18 mouse cellular contexts compared by ENCODE assay signal in genomic region chr1:119641090-119641812, GRCm38 (mm10). TPM values are rescaled to one million over a fixed set of nuclear protein-coding genes. Genes with fewer than 3 reads are reported as not detected.
A peak's percentile ranks its signal among the peaks of the same experiment; 100 is the strongest.
DNase-seq lines count a peak whose midpoint lies in the region; ATAC-seq lines count a peak whose summit lies in the region.
"Had no signal": no experiment of that assay in that cellular context is flagged by ENCODE, and none has a peak within 500 bp of the region (broad histone marks: within the 10 kb centered on the region; RNA-seq: fewer than 3 reads in every experiment).

No protein-coding gene starts in this region.

- peak overlapping the region; percentile 34; the same call in 1 of the 2 replicates for H3K27ac ChIP-seq in kidney, embryonic 15.5 days
- peak overlapping the region; percentile 48; the same call in 1 of the 2 replicates for H3K27ac ChIP-seq in lung, embryonic 15.5 days
- H3K27ac ChIP-seq in intestine, embryonic 16.5 days (ENCODE audit: low read length), result peak overlapping the region; percentile 66
- H3K27ac ChIP-seq in hindbrain, embryonic 13.5 days, result no peak overlapping the region
- H3K27ac ChIP-seq: forebrain, embryonic 13.5 days; gastrocnemius, adult 2 months; hindbrain, embryonic 10.5 days; hindbrain, postnatal 0 days; macrophage; midbrain, embryonic 10.5 days had no signal

- ATAC-seq in kidney, embryonic 15.5 days (replicated peaks; ENCODE audit: low FRiP score), result no peak
- peak; percentile 65; the same call in 1 of the 2 replicates for ATAC-seq in lung, embryonic 15.5 days (ENCODE audit: borderline replicate concordance, extremely low read depth, low FRiP score, low TSS enrichment)
- peak; percentile 66 for ATAC-seq in intestine, embryonic 16.5 days
- no peak for ATAC-seq in hindbrain, embryonic 13.5 days (ENCODE audit: low FRiP score)

- H3K36me3 ChIP-seq in kidney, embryonic 15.5 days, result peaks cover 12% of the 10 kb centered on the region
- H3K36me3 ChIP-seq in lung, embryonic 15.5 days, result no peaks in the 10 kb centered on the region
- no peaks in the 10 kb centered on the region for H3K36me3 ChIP-seq in intestine, embryonic 16.5 days (ENCODE audit: control insufficient read depth, insufficient read depth, low read length)
- H3K36me3 ChIP-seq in hindbrain, embryonic 13.5 days, result peaks cover 2% of the 10 kb centered on the region; the same call in 1 of the 2 replicates

- H3K27me3 ChIP-seq in kidney, embryonic 15.5 days, result no peaks in the 10 kb centered on the region
- no peaks in the 10 kb centered on the region for H3K27me3 ChIP-seq in lung, embryonic 15.5 days
- no peaks in the 10 kb centered on the region for H3K27me3 ChIP-seq in intestine, embryonic 16.5 days (replicated peaks; ENCODE audit: control insufficient read depth, insufficient read depth, low read length)
- H3K27me3 ChIP-seq in hindbrain, embryonic 13.5 days, result no peaks in the 10 kb centered on the region
- H3K27me3 ChIP-seq: forebrain, embryonic 13.5 days had no signal

- H3K9ac ChIP-seq in kidney, embryonic 15.5 days, result no peak overlapping the region
- no peak overlapping the region for H3K9ac ChIP-seq in lung, embryonic 15.5 days
- H3K9ac ChIP-seq in intestine, embryonic 16.5 days (ENCODE audit: low read depth, low read length), result no peak overlapping the region
- H3K9ac ChIP-seq in hindbrain, embryonic 13.5 days, result no peak overlapping the region
- H3K9ac ChIP-seq: forebrain, embryonic 13.5 days had no signal

- no peaks in the 10 kb centered on the region for H3K9me3 ChIP-seq in kidney, embryonic 15.5 days (replicated peaks)
- H3K9me3 ChIP-seq in lung, embryonic 15.5 days, result no peaks in the 10 kb centered on the region
- no peaks in the 10 kb centered on the region for H3K9me3 ChIP-seq in intestine, embryonic 16.5 days (ENCODE audit: control insufficient read depth, low read length)
- H3K9me3 ChIP-seq in hindbrain, embryonic 13.5 days, result no peaks in the 10 kb centered on the region
- H3K9me3 ChIP-seq: forebrain, embryonic 13.5 days; hindbrain, embryonic 10.5 days; midbrain, embryonic 10.5 days had no signal

- peaks cover 26% of the 10 kb centered on the region for H3K4me1 ChIP-seq in kidney, embryonic 15.5 days
- peaks cover 15% of the 10 kb centered on the region for H3K4me1 ChIP-seq in lung, embryonic 15.5 days
- H3K4me1 ChIP-seq in intestine, embryonic 16.5 days (ENCODE audit: control insufficient read depth, insufficient read depth, low read length), result peaks cover 12% of the 10 kb centered on the region; the same call in 1 of the 2 replicates
- peaks cover 4% of the 10 kb centered on the region for H3K4me1 ChIP-seq in hindbrain, embryonic 13.5 days (replicated peaks)

- no peak overlapping the region for H3K4me2 ChIP-seq in kidney, embryonic 15.5 days
- no peak overlapping the region for H3K4me2 ChIP-seq in lung, embryonic 15.5 days
- H3K4me2 ChIP-seq in intestine, embryonic 16.5 days (ENCODE audit: low read depth, low read length), result no peak overlapping the region
- no peak overlapping the region for H3K4me2 ChIP-seq in hindbrain, embryonic 13.5 days
- H3K4me2 ChIP-seq: forebrain, embryonic 13.5 days had no signal

- no peak for DNase-seq in kidney, adult 11 months
- no peak for DNase-seq in lung, postnatal 4 days
- peak; percentile 81 for DNase-seq in 416B (ENCODE audit: low read depth)
- DNase-seq: adrenal gland, postnatal 25 days; cerebellum, adult 8-10 months; cerebellum, postnatal 36 days; gastrocnemius, adult 2 months; kidney, adult 8-10 months; kidney, postnatal 4 days had no signal

- H3K4me3 ChIP-seq in kidney, embryonic 15.5 days (replicated peaks), result no peak overlapping the region
- H3K4me3 ChIP-seq in lung, embryonic 15.5 days, result no peak overlapping the region
- H3K4me3 ChIP-seq in intestine, embryonic 16.5 days (ENCODE audit: low read length), result no peak overlapping the region
- H3K4me3 ChIP-seq in hindbrain, embryonic 13.5 days, result no peak overlapping the region
- H3K4me3 ChIP-seq: forebrain, embryonic 13.5 days; gastrocnemius, adult 2 months; hindbrain, embryonic 10.5 days; midbrain, embryonic 10.5 days had no signal

RNA-seq across cellular contexts. Expression of gene Epb41l5, which starts 7.5 kb away (rescaled TPM):
- polyA plus RNA-seq in kidney, embryonic 15.5 days (2015; fragmentation: Nextera tagmentation; extraction: Ambion mirVana), result 64.0 and 64.2 TPM in 2 replicates
- 43.7 and 45.9 TPM in 2 replicates for polyA plus RNA-seq in lung, embryonic 15.5 days (2015; fragmentation: Nextera tagmentation; extraction: Ambion mirVana)
- polyA plus RNA-seq in intestine, embryonic 16.5 days (2015; fragmentation: Nextera tagmentation; extraction: Ambion mirVana), result 36.3 and 36.9 TPM in 2 replicates
- polyA plus RNA-seq in hindbrain, embryonic 13.5 days (2015; fragmentation: Nextera tagmentation; extraction: Ambion mirVana), result 18.5 and 19.0 TPM in 2 replicates

Comparison
In these comparisons a context has a peak if more than half of its experiments do, and no peak if none do; other contexts are left out.
1. ATAC-seq: peak in lung, embryonic 15.5 days (single experiment) and intestine, embryonic 16.5 days (single experiment); none in kidney, embryonic 15.5 days (single experiment) and hindbrain, embryonic 13.5 days (single experiment).